Mouse (Mus musculus) large intestine, adult 2 months (tissue): ENCODE measurements around the gene Ankib1. TPM values are rescaled to one million over a fixed set of nuclear protein-coding genes. Genes with fewer than 3 reads are reported as not detected.
"Not testable (repeated sequence)": the region's sequence is repeated elsewhere in the genome, so short reads cannot be mapped to it uniquely, and the experiment has no call there.

Source experiments
- DNase-seq: peaks from one replicate; pipeline ENCODE4 v3.0.0-alpha.2; 2012; ENCODE audit warnings: low read depth, low spot score
- WGBS: fragments of 180-500 bp; shearing (Covaris S2); methylation state at CpG from one replicate; pipeline ENCODE4 v1.1.7; 2018; 5-methylcytosine and 5-hydroxymethylcytosine counted together
- polyA plus RNA-seq: library from polyadenylated mRNA; depleted of rRNA; stranded (reverse); fragments of >200 nt; gene quantifications from 2 replicates; pipeline ENCODE4 v1.2.3, GENCODE M21; 2012

The Ankib1 gene
- polyA plus RNA-seq, 1 experiment: 6.0 TPM

DNA sequence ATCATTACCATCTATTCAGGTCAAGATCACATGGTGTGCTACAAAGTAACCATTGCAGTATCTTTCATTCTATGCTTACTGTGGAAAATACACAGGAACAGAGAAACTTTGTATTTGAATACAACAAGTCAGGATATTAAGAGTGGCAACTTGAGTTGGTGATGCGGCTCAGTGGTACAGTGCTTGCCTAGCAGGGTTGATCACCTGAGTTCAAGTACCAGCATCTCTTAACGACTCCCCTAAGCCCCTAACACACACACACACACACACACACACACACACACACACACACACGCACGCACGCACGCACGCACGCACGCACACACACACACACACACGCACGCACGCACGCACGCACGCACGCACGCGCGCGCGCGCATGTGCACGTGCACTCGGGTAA is 69.9 kb downstream of the Ankib1 start:
- 93% methylated on average over 24 of the region's 24 CpGs for WGBS
- DNase-seq: not testable (repeated sequence)

DNA sequence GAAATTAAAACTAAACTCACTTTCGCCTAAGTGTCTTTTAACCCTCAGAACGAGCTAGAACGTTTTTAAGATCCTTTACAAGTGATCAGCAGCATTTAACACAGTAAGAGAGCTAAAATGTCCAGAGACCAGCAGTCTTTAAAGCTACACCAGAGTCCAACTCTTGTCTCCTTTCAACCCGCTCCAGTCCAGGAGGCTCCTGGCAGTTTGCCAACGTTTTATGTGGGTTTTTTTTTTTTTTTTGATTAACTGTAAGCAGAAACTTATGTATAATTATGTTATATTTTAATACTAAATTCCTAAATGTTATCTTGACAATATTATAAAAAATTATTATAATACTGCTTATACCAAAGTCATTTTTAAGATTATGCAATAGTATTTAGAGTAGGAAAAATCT is 73.9 kb downstream of the Ankib1 start:
- 70% methylated on average over 5 of the region's 5 CpGs for WGBS
- DNase-seq: no peak

DNA sequence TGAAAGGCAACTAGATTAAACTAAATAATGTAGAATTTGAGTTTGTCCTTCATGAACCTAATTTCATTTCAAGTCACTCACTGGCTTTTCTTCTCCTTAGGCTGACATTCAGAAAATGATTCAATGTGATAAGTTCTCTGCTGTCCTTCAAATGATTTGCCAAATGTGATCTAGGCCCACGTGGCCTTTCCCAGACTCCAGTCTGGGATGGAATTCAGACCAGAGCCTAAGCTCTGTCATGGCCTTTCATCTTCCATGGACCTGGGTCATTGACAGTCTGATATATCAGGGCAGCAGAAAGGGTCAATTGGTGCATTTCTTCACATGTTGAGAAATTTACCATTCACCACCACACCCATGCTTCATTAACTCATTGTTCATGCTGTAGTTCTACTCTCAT is 77.2 kb downstream of the Ankib1 start:
- WGBS: 89% methylated on average over 1 of the region's 1 CpGs
- no peak for DNase-seq

DNA sequence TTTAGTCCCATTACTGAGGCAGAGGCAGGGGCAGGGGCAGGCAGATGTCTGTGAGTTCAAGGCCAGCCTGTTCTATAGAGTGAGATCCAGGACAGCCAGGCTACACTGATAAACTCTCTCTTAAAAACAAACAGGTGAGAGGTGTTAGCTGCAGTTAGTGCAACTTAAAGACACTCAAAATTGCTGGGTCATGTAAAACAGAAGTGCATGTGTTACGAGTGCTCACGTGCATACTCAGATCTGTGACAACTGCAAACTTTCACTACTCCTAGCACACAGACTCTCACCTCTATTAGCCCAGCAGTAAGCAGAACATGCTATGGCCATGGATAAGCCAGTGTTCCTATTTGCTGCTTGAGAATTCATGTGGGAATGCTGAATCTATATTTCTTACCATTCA is 79.3 kb downstream of the Ankib1 start:
- WGBS: 94% methylated on average over 2 of the region's 2 CpGs
- DNase-seq: no peak

DNA sequence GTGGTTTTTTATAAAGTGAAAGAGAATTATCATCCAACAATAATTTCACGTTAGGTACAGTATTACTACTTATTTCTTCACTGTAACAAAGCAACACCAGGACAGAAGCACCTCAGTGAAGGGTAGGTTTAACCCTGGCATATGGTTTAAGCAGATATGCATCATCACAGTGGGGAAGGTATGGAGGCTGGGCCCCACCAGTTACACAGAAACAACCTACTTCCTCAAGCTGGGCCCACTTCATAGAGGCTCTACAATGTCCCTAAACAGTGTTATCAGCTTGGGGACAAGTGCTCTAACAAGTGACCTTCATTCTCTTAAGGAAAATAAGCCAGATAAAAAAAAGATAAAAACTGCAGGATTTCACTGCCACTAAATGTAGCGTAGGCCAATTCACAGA is 79.9 kb downstream of the Ankib1 start:
- no peak for DNase-seq
- 92% methylated on average over 2 of the region's 2 CpGs for WGBS

DNA sequence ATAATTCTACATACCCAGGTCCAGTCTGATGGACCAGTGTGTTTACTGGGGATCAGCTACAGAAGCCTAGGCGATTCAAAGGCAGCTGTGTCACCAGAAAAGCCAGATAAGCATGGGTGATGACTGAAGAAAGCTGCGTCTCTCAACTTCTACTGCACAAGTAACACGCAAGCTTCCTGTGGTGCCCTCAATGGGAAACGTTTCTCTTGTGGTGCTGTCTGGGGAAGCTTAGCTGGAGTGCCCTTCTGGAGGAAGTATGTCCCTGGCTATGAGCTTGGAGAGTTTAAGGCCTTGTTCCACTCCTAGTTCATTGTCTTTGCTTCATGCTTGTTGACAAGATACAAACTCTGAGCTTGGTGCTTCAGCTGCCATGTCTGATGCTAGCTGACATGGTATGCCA is 83.4 kb downstream of the Ankib1 start:
- 90% methylated on average over 4 of the region's 4 CpGs for WGBS
- DNase-seq: no peak

DNA sequence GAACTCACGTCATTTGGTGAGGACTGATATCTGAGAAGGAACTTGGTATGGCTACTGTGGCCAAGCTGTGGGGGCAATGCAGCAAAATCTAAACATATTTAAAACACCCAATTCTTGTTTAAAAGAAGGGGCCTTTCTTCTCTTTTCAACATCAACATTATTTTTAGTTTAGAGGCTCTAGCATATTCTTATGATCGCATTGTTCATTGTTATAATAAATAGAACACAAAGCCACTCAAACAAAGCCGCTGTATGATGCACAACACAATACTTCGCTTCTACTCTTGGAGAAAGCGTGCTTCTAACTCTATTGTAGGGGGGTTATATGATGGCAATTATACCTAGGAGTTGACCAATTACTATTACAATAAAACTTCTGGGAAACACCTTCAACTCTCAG is 86.9 kb downstream of the Ankib1 start:
- WGBS: 97% methylated on average over 5 of the region's 5 CpGs
- DNase-seq: no peak

DNA sequence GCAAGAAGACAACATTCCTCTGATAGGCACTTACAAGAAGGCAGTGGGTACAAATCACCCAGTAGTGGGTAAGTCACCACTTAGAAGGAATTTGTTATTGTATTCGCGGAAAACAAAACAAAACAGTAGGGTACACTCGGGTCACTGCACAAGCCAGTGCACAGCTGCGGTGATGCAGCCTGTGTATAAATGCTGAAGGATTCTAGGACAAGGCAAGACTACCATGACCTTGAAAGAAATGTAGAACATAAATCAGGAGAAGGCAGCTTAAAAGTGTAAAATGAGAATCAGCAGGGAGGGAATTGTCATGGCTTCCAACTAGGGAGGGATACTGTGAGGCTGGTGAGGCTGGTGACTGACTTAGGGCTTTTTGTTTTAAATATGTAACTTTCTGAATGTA is 100.5 kb downstream of the Ankib1 start:
- 87% methylated on average over 4 of the region's 4 CpGs for WGBS
- no peak for DNase-seq

DNA sequence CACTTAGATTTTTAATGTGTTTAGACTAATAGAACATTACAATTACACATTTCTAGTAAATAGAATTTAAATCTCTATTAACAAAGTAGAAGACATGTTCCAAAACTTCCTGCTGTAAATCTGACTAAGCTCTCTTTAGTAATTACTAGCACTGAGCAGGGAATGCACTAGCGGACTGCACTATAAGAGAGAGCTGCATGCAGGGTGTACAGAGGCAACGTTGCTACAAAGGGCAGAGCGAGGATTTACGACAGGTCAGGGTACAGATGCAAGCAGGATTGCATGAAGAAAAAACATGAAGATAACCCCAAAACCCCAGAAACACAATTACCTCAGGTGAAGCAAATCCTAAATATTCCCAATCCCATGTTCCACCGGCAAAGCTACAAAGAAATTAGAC is 102.7 kb downstream of the Ankib1 start:
- no peak for DNase-seq
- 74% methylated on average over 5 of the region's 5 CpGs for WGBS

DNA sequence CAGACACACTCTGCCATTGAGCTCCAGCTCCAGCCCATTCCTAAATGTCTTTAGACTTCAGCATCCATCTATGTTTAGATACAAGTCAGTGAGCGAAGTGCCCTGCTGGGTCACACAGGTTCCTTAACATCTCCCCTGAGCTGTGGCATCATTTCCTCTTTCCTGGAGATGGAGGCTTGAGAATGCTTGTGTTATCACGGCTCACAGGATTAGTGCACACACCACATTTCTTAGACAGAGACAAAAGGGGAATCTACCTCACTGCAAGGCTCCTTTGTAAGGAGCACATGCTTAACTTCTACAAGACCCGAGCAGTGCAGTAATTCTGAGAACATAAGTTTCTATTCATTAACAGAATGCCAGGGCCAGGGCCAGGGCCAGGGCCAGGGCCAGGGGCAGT is 106.7 kb downstream of the Ankib1 start:
- WGBS: 86% methylated on average over 3 of the region's 3 CpGs
- no peak for DNase-seq

DNA sequence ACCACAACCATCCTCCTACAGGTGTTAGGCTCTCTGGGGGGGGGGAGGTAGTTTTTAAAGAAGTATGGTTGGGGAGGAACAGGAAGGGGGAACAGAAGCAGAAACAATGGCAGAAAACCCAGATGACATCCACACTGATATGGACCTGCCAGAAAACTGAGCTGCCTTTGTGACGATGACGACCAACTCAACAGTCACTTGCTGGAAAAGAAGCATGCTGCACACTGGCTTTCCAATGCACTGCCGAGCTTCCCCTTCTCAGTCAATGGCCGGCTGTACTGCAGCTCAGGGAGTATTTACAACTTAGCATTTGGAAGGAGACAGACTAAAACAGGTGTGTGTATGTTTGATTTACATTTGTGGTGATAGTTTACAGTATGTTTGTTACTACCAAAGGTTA is 107.5 kb downstream of the Ankib1 start:
- WGBS: 76% methylated on average over 4 of the region's 4 CpGs
- no peak for DNase-seq

DNA sequence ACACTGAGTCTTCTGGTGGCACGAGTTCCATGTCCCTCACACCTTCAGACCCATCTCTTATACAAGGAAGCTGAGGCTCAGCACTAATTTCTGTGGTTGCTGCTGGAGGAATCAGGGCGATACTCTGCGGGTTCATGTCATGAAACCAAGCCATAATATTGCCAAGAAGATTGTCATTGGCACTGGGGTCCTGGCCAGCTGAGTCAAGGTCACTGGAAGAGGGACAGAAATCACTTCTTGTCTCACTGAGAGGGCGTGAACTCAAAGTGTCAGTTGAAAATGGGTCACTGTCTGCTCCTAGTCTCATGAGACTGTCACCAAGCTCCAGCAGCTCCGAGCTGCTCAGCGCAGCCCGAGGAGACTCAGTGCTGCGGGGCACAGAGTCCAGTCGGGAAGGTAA is 109.8 kb downstream of the Ankib1 start:
- WGBS: 95% methylated on average over 9 of the region's 9 CpGs
- no peak for DNase-seq

DNA sequence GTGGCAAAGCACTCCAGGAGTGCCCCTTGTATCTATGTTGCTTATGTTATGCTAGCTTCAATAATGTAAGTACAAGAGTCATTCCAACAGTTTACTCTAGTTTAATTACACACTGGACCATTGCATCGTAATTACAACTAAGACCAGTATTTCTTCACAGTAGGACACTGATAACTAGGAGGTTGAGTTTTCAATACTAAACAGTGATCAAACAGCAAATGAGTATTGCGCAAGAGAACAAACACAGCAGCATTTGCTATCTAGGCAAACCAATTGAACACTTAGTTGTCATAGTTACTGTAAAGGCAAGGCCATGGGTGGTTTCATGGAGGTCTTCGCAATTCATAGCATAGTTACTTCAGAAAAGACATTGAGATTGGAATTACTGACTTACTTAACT is 111.4 kb downstream of the Ankib1 start:
- WGBS: 80% methylated on average over 3 of the region's 3 CpGs
- no peak for DNase-seq

DNA sequence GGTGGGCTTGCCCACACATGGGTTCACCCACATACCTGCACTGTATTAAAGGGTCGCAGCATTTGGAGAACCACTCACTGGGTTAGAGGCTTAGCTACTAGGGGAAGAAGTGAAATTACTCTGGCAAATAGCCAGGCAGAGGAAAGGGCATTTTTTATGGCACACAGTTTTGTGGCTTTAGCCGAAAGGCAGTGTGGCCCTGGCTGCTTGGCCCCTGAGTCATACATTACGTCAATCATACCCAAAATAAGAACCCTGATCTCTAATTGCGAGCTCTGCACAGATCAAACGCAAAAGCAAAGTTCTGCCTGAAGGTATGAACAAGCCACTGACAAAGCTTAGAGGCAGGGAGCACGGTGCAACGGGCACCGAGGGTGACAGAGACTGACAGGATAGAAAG is 114.4 kb downstream of the Ankib1 start:
- 67% methylated on average over 8 of the region's 8 CpGs for WGBS
- DNase-seq: no peak

DNA sequence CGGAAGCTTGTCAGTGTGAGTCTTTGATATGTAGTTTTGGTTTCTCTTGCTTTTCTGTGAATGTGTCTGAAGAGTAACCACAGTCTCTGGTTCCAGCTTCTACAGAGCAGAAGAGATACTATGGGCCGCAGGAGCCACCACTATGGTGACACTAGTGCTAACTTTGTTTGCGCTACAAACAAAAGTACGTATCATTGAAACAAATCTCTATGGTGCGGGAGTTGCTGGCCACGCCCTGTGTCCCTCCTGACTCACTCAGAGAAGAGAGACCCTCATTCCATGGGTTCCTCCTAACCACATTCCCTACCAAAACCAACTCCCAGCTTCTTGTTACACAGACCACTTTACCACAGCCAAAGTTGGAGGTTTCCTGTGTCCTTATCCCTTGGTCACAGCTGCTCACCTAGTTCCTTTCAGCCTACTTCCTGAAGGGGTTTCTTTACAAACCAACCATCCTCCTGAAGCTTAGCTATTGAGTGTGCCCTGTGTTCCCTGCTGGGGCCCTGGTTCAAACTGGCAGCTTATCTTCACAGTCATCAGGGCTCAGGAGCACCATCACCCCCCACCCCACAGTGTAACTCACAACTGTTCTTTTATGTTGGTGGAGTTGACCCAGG is 132.7 kb downstream of the Ankib1 start:
- 76% methylated on average over 6 of the region's 6 CpGs for WGBS
- no peak for DNase-seq

DNA sequence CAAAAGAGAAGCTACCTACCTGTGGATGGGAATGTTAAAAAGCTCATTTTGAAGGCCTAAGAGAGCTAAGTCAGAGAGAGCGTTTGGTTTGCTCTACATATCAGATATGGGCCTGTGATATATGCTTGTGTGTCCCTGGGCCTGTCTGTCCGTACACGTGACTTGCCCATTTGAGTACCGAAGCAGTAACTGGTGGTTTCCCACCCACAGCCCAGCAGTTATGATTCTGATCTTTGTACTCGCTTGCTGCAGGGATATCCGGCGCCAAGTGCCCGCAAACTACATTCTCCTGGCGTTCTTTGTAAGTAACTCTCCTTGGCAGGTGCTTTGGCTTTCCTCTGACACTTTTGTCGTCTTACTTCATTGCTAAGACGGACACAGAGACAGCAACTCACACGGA is 136.1 kb downstream of the Ankib1 start:
- DNase-seq: no peak
- 76% methylated on average over 12 of the region's 12 CpGs for WGBS

DNA sequence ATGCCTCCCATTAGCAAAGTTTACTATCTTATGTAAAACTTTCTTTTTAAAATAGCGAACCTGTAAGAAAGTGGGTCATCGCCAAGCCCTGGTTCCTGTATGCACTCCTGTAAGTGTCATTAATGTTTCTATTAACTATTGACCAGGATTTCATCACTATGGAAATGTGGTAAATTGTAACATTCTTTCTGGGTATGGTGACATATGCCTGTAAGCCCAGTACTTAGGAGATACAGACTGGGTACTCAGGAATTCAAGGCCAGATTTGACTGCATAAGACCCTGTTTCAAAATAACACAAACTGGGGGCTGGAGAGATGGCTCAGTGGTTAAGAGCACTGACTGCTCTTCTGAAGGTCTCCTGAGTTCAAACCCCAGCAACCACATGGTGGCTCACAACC is 137.5 kb downstream of the Ankib1 start:
- DNase-seq: no peak
- 82% methylated on average over 2 of the region's 2 CpGs for WGBS

DNA sequence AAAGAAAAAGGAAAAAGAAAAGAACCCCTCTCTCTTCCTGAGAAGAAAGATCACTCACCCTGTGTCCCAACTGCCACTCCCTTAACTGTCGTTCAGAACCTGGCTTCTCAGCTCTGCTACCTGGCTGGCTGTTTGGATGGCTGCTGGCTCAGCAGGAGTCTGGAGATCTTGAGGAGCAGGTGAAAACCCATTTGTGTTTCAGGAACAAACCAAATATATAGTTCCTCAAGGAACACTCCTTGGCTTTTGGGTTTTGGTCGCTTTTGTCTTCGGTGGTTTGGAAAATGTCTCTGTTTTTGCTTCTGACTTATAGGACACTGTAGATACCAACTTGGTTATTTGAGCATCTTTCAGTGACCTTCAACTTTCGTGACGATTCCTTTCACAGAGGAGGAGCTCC is 145.6 kb downstream of the Ankib1 start, which contains the start of gene Gatad1:
Gene Gatad1 (minus strand): TSS at position 101 of the 400 bp plus-strand sequence.
- 69% methylated on average over 5 of the region's 5 CpGs for WGBS

DNA sequence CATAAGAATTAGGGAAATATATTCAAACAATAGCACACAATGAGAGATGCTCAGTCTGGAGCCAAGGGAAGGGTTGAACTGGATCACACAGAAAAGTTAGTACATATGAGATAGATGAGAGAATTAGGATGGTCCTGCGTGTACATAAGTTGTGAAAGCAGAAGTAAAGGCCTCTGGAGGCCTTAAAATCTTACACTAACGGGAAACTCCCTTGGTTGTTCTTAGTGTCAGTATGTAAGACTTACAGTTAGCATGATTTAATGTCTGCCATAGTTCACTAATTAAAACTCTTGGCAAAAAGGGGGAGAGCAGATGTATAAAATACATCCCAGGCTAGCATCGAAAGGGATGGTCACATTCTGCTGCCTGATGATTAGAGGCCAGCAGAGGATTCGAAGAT is 148.9 kb downstream of the Ankib1 start:
- 84% methylated on average over 4 of the region's 4 CpGs for WGBS
- no peak for DNase-seq

More for the DNA sequence above, 145.6 kb downstream of the Ankib1 start, which contains the start of gene Gatad1:
- DNase-seq: no peak

DNA sequence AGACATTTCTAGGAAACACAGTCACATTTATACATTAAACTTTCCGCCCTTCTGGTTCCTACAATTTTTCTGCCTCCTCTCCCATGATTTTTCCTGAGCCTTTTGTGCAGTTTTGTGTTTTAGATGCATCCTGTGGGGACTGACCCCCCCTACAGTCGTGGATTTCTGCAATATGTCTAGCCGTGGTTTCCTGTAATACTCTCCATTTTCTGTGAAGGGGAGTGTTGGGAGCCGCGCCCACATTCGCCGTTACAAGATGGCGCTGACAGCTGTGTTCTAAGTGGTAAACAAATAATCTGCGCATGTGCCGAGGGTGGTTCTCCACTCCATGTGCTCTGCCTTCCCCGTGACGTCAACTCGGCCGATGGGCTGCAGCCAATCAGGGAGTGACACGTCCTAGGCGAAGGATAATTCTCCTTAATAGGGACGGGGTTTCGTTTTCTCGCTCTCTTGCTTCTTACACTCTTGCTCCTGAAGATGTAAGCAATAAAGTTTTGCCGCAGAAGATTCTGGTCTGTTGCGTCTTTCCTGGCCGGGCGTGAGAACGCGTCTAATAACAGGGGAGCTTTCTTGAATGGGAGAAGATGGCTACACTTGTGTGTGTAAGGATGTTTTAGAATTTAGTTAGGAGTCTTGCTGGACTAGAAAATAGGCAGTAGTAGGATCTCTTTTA is 149.7 kb downstream of the Ankib1 start:
- 92% methylated on average over 16 of the region's 25 CpGs for WGBS
- DNase-seq: not testable (repeated sequence)

DNA sequence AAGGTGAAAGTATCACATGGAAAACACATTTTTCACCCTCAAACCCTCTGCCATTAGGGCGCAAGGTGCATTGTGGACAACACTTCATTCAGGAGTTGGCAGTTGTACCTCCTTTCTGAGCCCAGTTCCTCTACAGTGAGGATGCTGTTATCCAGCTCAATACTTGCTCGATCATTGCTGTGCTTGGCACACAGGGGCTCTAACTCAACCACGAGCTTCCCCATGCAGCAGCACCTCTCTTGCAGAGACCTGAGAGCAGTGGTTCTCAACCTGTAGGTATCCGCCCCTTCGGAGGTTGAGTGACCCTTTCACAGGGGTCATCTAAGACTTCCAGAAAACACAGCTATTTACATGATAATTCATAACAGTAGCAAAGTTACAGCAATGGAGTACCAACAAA is 151.1 kb downstream of the Ankib1 start:
- DNase-seq: no peak
- 84% methylated on average over 5 of the region's 5 CpGs for WGBS

DNA sequence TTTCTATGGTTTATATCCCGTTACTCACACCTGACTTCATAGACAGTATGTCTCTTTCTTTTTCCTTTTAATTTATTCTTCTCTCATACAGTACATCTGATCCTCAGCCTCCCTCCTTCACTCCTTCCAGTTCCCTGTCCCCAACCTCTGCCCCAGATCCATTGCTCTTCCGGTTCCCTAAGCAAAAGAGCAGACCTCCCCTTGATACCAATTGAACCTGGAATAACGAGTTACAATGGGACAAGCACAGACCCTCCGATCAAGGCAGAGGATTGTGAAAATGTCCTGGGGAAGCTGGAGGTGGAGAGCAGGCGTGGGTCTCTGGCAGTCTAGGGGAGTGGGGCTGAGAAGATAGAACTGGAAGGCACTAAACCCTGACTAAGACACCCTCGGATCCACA is 151.8 kb downstream of the Ankib1 start, which contains the start of gene Tmbim7:
Gene Tmbim7 (plus strand): TSS at position 301 of the 400 bp plus-strand sequence.
- DNase-seq: no peak
- WGBS: 82% methylated on average over 6 of the region's 6 CpGs
